Mouse (Mus musculus) heart, postnatal 0 days (tissue): Measurements from ENCODE around the gene Mum1. TPM values are rescaled to one million over a fixed set of nuclear protein-coding genes. Genes with fewer than 3 reads are reported as not detected.
"Not testable (repeated sequence)": the region's sequence is repeated elsewhere in the genome, so short reads cannot be mapped to it uniquely, and the experiment has no call there.

Experiments
- ATAC-seq: fragments of 200-750 bp; cut with Nextera tagmentation; 2 replicates; pipeline ENCODE4 v1.8.0; 2017; ENCODE audit warnings: low read depth, moderate number of reproducible peaks, moderate library complexity; ENCODE audit not compliant: insufficient read depth
- DNase-seq: peaks from one replicate; pipeline ENCODE4 v3.0.0-alpha.2; 2016; ENCODE audit warnings: low spot score
- H3K27ac ChIP-seq: fragments of 300-500 bp; sonication (generic); 2 replicates; pipeline ENCODE4 v1.5.1; 2014; ENCODE audit warnings: low read depth, mild to moderate bottlenecking
- H3K27me3 ChIP-seq: fragments of 300-500 bp; sonication (generic); 2 replicates; pipeline ENCODE4 v1.6.1; 2014; ENCODE audit warnings: low read length, mixed read lengths; ENCODE audit not compliant: control insufficient read depth, insufficient read depth
- H3K36me3 ChIP-seq: fragments of 300-500 bp; sonication (generic); replicated peaks from 2 replicates; pipeline ENCODE4 v1.6.1; 2014; ENCODE audit warnings: low read length, mixed read lengths; ENCODE audit not compliant: control insufficient read depth, insufficient read depth
- H3K4me1 ChIP-seq: fragments of 300-500 bp; sonication (generic); 2 replicates; pipeline ENCODE4 v1.6.1; 2014; ENCODE audit warnings: antibody characterized with exemption; ENCODE audit not compliant: control insufficient read depth, insufficient read depth
- H3K4me2 ChIP-seq: fragments of 300-500 bp; sonication (generic); 2 replicates; pipeline ENCODE4 v1.6.1; 2014; ENCODE audit warnings: low read depth, mild to moderate bottlenecking, low read length, moderate library complexity
- H3K4me3 ChIP-seq: fragments of 300-500 bp; sonication (generic); 2 replicates; pipeline ENCODE4 v1.5.1; 2014; ENCODE audit warnings: low read depth, low read length
- H3K9ac ChIP-seq: fragments of 300-500 bp; sonication (generic); replicated peaks from 2 replicates; pipeline ENCODE4 v1.6.1; 2014; ENCODE audit warnings: low read depth, low read length, mixed read lengths
- H3K9me3 ChIP-seq: fragments of 300-500 bp; sonication (generic); replicated peaks from 2 replicates; pipeline ENCODE4 v1.6.1; 2016; ENCODE audit warnings: low read length; ENCODE audit not compliant: control insufficient read depth
- CTCF ChIP-seq: IDR thresholded peaks from 2 replicates; pipeline ENCODE4 v1.5.1; 2016; ENCODE audit warnings: antibody characterized with exemption, control low read depth, low read depth
- EP300 ChIP-seq: IDR thresholded peaks from 2 replicates; pipeline ENCODE4 v1.6.1; 2016; ENCODE audit warnings: antibody characterized with exemption, low read depth
- WGBS: fragments of 180-500 bp; shearing (Covaris S2); extraction: QIAGEN DNeasy Blood & Tissue Kit; methylation state at CpG from one replicate; pipeline ENCODE4 v1.1.7; 2014; 5-methylcytosine and 5-hydroxymethylcytosine counted together
- polyA plus RNA-seq: library from polyadenylated mRNA; unstranded; fragments of >200 nt; fragmentation: Nextera tagmentation; extraction: Ambion mirVana; gene quantifications from 2 replicates; pipeline ENCODE4 v1.2.1, GENCODE M21; 2015
- total RNA-seq: library from RNA; depleted of rRNA; stranded (reverse); fragments of >200 nt; gene quantifications from 2 replicates; pipeline ENCODE4 v1.2.3, GENCODE M21; 2014; ENCODE audit warnings: low replicate concordance

The Mum1 gene
- total and polyA plus RNA-seq, 2 experiments from 2014 or later: 18.4 to 59.7 TPM

GRCm38 (mm10) chr10:80204055-80204454 is 22.2 kb upstream of the Mum1 start:
- no peak overlapping the region for H3K4me3 ChIP-seq
- no peak for TF ChIP-seq CTCF
- TF ChIP-seq EP300: no peak
- H3K27me3 ChIP-seq: no peaks in the 10 kb centered on the region
- H3K27ac ChIP-seq: no peak overlapping the region
- H3K4me2 ChIP-seq: no peak overlapping the region
- DNase-seq (no peak), ATAC-seq (no peak)
- WGBS: 46% methylated on average over 7 of the region's 7 CpGs
- no peaks in the 10 kb centered on the region for H3K36me3 ChIP-seq
- no peak overlapping the region for H3K9ac ChIP-seq
- H3K9me3 ChIP-seq: no peaks in the 10 kb centered on the region
- no peaks in the 10 kb centered on the region for H3K4me1 ChIP-seq

GRCm38 (mm10) chr10:80207201-80207600 is 19.0 kb upstream of the Mum1 start:
- H3K36me3 ChIP-seq: no peaks in the 10 kb centered on the region
- no peak overlapping the region for H3K9ac ChIP-seq
- no peak overlapping the region for H3K4me3 ChIP-seq
- DNase-seq: no peak
- no peak overlapping the region for H3K4me2 ChIP-seq
- WGBS: 63% methylated on average over 1 of the region's 1 CpGs
- ATAC-seq: no peak
- H3K27ac ChIP-seq: no peak overlapping the region
- TF ChIP-seq EP300 (no peak), CTCF (no peak)
- H3K9me3 ChIP-seq: no peaks in the 10 kb centered on the region
- H3K4me1 ChIP-seq: no peaks in the 10 kb centered on the region
- no peaks in the 10 kb centered on the region for H3K27me3 ChIP-seq

- Histone ChIP-seq H3K9ac (no peak overlapping the region), H3K27ac (no peak overlapping the region), H3K4me2 (no peak overlapping the region), H3K9me3 (no peaks in the 10 kb centered on the region), H3K4me1 (no peaks in the 10 kb centered on the region), H3K4me3 (no peak overlapping the region), H3K27me3 (no peaks in the 10 kb centered on the region), H3K36me3 (no peaks in the 10 kb centered on the region)
- DNase-seq (no peak), ATAC-seq (no peak)
- TF ChIP-seq CTCF (no peak), EP300 (no peak)
- 85% methylated on average over 10 of the region's 10 CpGs for WGBS
Measured at GRCm38 (mm10) chr10:80207676-80208075, 18.6 kb upstream of the Mum1 start.

- no peak overlapping the region for H3K9ac ChIP-seq
- H3K4me3 ChIP-seq: no peak overlapping the region
- H3K9me3 ChIP-seq: no peaks in the 10 kb centered on the region
- no peaks in the 10 kb centered on the region for H3K4me1 ChIP-seq
- H3K27ac ChIP-seq: no peak overlapping the region
- 70% methylated on average over 4 of the region's 4 CpGs for WGBS
- H3K36me3 ChIP-seq: no peaks in the 10 kb centered on the region
- DNase-seq (no peak), ATAC-seq (no peak)
- H3K4me2 ChIP-seq: no peak overlapping the region
- TF ChIP-seq CTCF (no peak), EP300 (no peak)
- H3K27me3 ChIP-seq: no peaks in the 10 kb centered on the region
Measured at GRCm38 (mm10) chr10:80208248-80208647, 18.0 kb upstream of the Mum1 start.

GRCm38 (mm10) chr10:80208841-80209371 is 17.3 kb upstream of the Mum1 start:
- DNase-seq: no peak
- TF ChIP-seq CTCF (no peak), EP300 (no peak)
- WGBS: 24% methylated on average over 24 of the region's 24 CpGs

GRCm38 (mm10) chr10:80211547-80212103 is 14.6 kb upstream of the Mum1 start:
- H3K4me3 ChIP-seq, H3K36me3 ChIP-seq, H3K9me3 ChIP-seq, H3K4me1 ChIP-seq, ATAC-seq, H3K27me3 ChIP-seq, H3K27ac ChIP-seq, H3K9ac ChIP-seq, DNase-seq, H3K4me2 ChIP-seq: not testable (repeated sequence)
- WGBS: 59% methylated on average over 7 of the region's 7 CpGs

More at GRCm38 (mm10) chr10:80208841-80209371, 17.3 kb upstream of the Mum1 start:
- Histone ChIP-seq H3K36me3 (no peaks in the 10 kb centered on the region), H3K9me3 (no peaks in the 10 kb centered on the region), H3K4me1 (no peaks in the 10 kb centered on the region), H3K27me3 (no peaks in the 10 kb centered on the region), H3K4me2 (no peak overlapping the region), H3K4me3 (no peak overlapping the region), H3K9ac (no peak overlapping the region), H3K27ac (no peak overlapping the region)
- no peak for ATAC-seq
